Mouse (Mus musculus) heart, postnatal 0 days (tissue): ENCODE measurements at regions not wholly inside any gene's neighbourhood (a gene's known extent, or its start where the extent isn't known, plus 50 kb on each side); places are given as distances from the start of the nearest gene placed in this dataset.

Experiments
- ATAC-seq: fragments of 200-750 bp; cut with Nextera tagmentation; 2 replicates; pipeline ENCODE4 v1.8.0; 2017; ENCODE audit warnings: low read depth, moderate number of reproducible peaks, moderate library complexity; ENCODE audit not compliant: insufficient read depth
- DNase-seq: peaks from one replicate; pipeline ENCODE4 v3.0.0-alpha.2; 2016; ENCODE audit warnings: low spot score
- H3K27ac ChIP-seq: fragments of 300-500 bp; sonication (generic); 2 replicates; pipeline ENCODE4 v1.5.1; 2014; ENCODE audit warnings: low read depth, mild to moderate bottlenecking
- H3K27me3 ChIP-seq: fragments of 300-500 bp; sonication (generic); 2 replicates; pipeline ENCODE4 v1.6.1; 2014; ENCODE audit warnings: low read length, mixed read lengths; ENCODE audit not compliant: control insufficient read depth, insufficient read depth
- H3K36me3 ChIP-seq: fragments of 300-500 bp; sonication (generic); replicated peaks from 2 replicates; pipeline ENCODE4 v1.6.1; 2014; ENCODE audit warnings: low read length, mixed read lengths; ENCODE audit not compliant: control insufficient read depth, insufficient read depth
- H3K4me1 ChIP-seq: fragments of 300-500 bp; sonication (generic); 2 replicates; pipeline ENCODE4 v1.6.1; 2014; ENCODE audit warnings: antibody characterized with exemption; ENCODE audit not compliant: control insufficient read depth, insufficient read depth
- H3K4me2 ChIP-seq: fragments of 300-500 bp; sonication (generic); 2 replicates; pipeline ENCODE4 v1.6.1; 2014; ENCODE audit warnings: low read depth, mild to moderate bottlenecking, low read length, moderate library complexity
- H3K4me3 ChIP-seq: fragments of 300-500 bp; sonication (generic); 2 replicates; pipeline ENCODE4 v1.5.1; 2014; ENCODE audit warnings: low read depth, low read length
- H3K9ac ChIP-seq: fragments of 300-500 bp; sonication (generic); replicated peaks from 2 replicates; pipeline ENCODE4 v1.6.1; 2014; ENCODE audit warnings: low read depth, low read length, mixed read lengths
- H3K9me3 ChIP-seq: fragments of 300-500 bp; sonication (generic); replicated peaks from 2 replicates; pipeline ENCODE4 v1.6.1; 2016; ENCODE audit warnings: low read length; ENCODE audit not compliant: control insufficient read depth
- CTCF ChIP-seq: IDR thresholded peaks from 2 replicates; pipeline ENCODE4 v1.5.1; 2016; ENCODE audit warnings: antibody characterized with exemption, control low read depth, low read depth
- EP300 ChIP-seq: IDR thresholded peaks from 2 replicates; pipeline ENCODE4 v1.6.1; 2016; ENCODE audit warnings: antibody characterized with exemption, low read depth
- WGBS: fragments of 180-500 bp; shearing (Covaris S2); extraction: QIAGEN DNeasy Blood & Tissue Kit; methylation state at CpG from one replicate; pipeline ENCODE4 v1.1.7; 2014; 5-methylcytosine and 5-hydroxymethylcytosine counted together

GRCm38 (mm10) chr1:10932378-10933077 is 481.4 kb upstream of the A830018L16Rik start:
- no peak overlapping the region for H3K27ac ChIP-seq
- H3K4me2 ChIP-seq, result no peak overlapping the region
- 23% methylated on average over 5 of the region's 5 CpGs for WGBS

GRCm38 (mm10) chr1:10933206-10933605 is 480.7 kb upstream of the A830018L16Rik start:
- no peaks in the 10 kb centered on the region for H3K9me3 ChIP-seq
- no peaks in the 10 kb centered on the region for H3K4me1 ChIP-seq
- H3K27me3 ChIP-seq, result no peaks in the 10 kb centered on the region
- ATAC-seq, result no peak
- no peak overlapping the region for H3K9ac ChIP-seq
- no peak overlapping the region for H3K4me2 ChIP-seq
- no peak overlapping the region for H3K27ac ChIP-seq
- no peak for TF ChIP-seq CTCF
- no peak for TF ChIP-seq EP300
- no peaks in the 10 kb centered on the region for H3K36me3 ChIP-seq
- no peak overlapping the region for H3K4me3 ChIP-seq
- DNase-seq, result no peak

More at GRCm38 (mm10) chr1:10932378-10933077, 481.4 kb upstream of the A830018L16Rik start:
- H3K9ac ChIP-seq, result no peak overlapping the region
- no peak for ATAC-seq
- H3K4me1 ChIP-seq, result no peaks in the 10 kb centered on the region
- no peaks in the 10 kb centered on the region for H3K36me3 ChIP-seq
- H3K4me3 ChIP-seq, result no peak overlapping the region
- no peaks in the 10 kb centered on the region for H3K9me3 ChIP-seq
- no peak for DNase-seq
- TF ChIP-seq EP300 (no peak), CTCF (no peak)
- H3K27me3 ChIP-seq, result no peaks in the 10 kb centered on the region

- no peak overlapping the region for H3K9ac ChIP-seq
- TF ChIP-seq CTCF (no peak), EP300 (no peak)
- H3K27me3 ChIP-seq, result no peaks in the 10 kb centered on the region
- no peak overlapping the region for H3K4me2 ChIP-seq
- no peaks in the 10 kb centered on the region for H3K9me3 ChIP-seq
- no peak for DNase-seq
- no peak overlapping the region for H3K4me3 ChIP-seq
- H3K27ac ChIP-seq, result no peak overlapping the region
- no peaks in the 10 kb centered on the region for H3K4me1 ChIP-seq
- ATAC-seq, result no peak
- no peaks in the 10 kb centered on the region for H3K36me3 ChIP-seq
- WGBS, result 82% methylated on average over 3 of the region's 3 CpGs
Observed at GRCm38 (mm10) chr1:10938436-10938835, 475.5 kb upstream of the A830018L16Rik start.

- DNase-seq (no peak), ATAC-seq (no peak)
- Histone ChIP-seq H3K4me1 (no peaks in the 10 kb centered on the region), H3K4me3 (no peak overlapping the region), H3K27me3 (no peaks in the 10 kb centered on the region), H3K36me3 (no peaks in the 10 kb centered on the region), H3K4me2 (no peak overlapping the region), H3K9ac (no peak overlapping the region), H3K9me3 (no peaks in the 10 kb centered on the region), H3K27ac (no peak overlapping the region)
- WGBS, result 72% methylated on average over 3 of the region's 3 CpGs
- TF ChIP-seq EP300 (no peak), CTCF (no peak)
Observed at GRCm38 (mm10) chr1:10940326-10940725, 473.6 kb upstream of the A830018L16Rik start.

GRCm38 (mm10) chr1:10942979-10943378 is 470.9 kb upstream of the A830018L16Rik start:
- no peaks in the 10 kb centered on the region for H3K36me3 ChIP-seq
- H3K27ac ChIP-seq, result no peak overlapping the region
- TF ChIP-seq CTCF (no peak), EP300 (no peak)
- H3K4me2 ChIP-seq, result no peak overlapping the region
- 29% methylated on average over 4 of the region's 4 CpGs for WGBS
- no peaks in the 10 kb centered on the region for H3K27me3 ChIP-seq
- DNase-seq (no peak), ATAC-seq (no peak)
- no peaks in the 10 kb centered on the region for H3K4me1 ChIP-seq
- H3K9ac ChIP-seq, result no peak overlapping the region
- H3K9me3 ChIP-seq, result no peaks in the 10 kb centered on the region
- no peak overlapping the region for H3K4me3 ChIP-seq
